Mouse (Mus musculus) bone marrow, adult 2 months (tissue): ENCODE data around the gene Ppdpf.

Experiments used
- CTCF ChIP-seq: fragments of 200-500 bp; IDR thresholded peaks from 2 replicates; pipeline ENCODE4 v1.5.1; 2011; ENCODE audit warnings: low read length, control low read depth; ENCODE audit not compliant: control insufficient read depth, insufficient read depth
- POLR2A ChIP-seq: fragments of 200-500 bp; IDR thresholded peaks from 2 replicates; pipeline ENCODE4 v1.6.1; 2011; ENCODE audit warnings: low read depth, mild to moderate bottlenecking, control low read depth, low read length, borderline replicate concordance; ENCODE audit not compliant: control insufficient read depth

DNA sequence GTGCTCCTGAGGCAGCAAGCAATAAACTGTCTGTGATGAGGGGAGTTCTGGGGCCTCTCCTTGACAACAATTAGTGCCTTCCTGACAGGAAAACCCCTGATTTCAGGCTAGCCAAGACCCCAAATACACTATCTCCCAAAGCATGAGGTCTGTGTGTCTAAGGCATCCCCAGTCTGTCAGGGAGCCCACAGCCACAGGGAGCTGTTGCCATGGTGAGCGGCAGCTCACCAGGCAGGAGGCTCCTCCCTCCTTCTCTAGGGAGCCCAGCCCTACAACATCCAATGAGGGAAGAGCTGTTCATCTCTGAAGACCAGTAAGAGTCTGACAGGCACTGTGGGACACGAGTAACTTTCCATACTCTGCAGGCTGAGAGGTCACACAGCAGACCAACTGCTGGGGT is 27.3 kb upstream of the Ppdpf start:
- TF ChIP-seq CTCF, result no peak
- TF ChIP-seq POLR2A, result no peak
